Mouse (Mus musculus) CH12.LX (cell line): Measurements from ENCODE around the gene Lhx9. TPM values are rescaled to one million over a fixed set of nuclear protein-coding genes. Genes with fewer than 3 reads are reported as not detected.
A peak's percentile ranks its signal among the peaks of the same experiment; 100 is the strongest.

ENCODE experiments used
- DNase-seq: peaks from one replicate; pipeline ENCODE4 v3.0.0-alpha.2; 2013; ENCODE audit errors: extremely low read depth
- H3K27ac ChIP-seq: 2 replicates; pipeline ENCODE4 v1.5.1; 2012; ENCODE audit warnings: low read depth, mild to moderate bottlenecking, control low read depth, moderate library complexity; ENCODE audit not compliant: insufficient read depth
- H3K27me3 ChIP-seq: replicated peaks from 2 replicates; pipeline ENCODE3; 2012; ENCODE audit warnings: inconsistent platforms
- H3K36me3 ChIP-seq, 2 experiments: replicated peaks in 1 of 2; 2 replicates each; pipeline versions ENCODE3 to v1.6.1; 2012; ENCODE audit warnings: inconsistent platforms in 1 of 2, low read length in 1 of 2, mild to moderate bottlenecking in 1 of 2, mixed read lengths in 1 of 2, moderate library complexity in 1 of 2; ENCODE audit not compliant: control insufficient read depth in 1 of 2, insufficient read depth in 1 of 2
- H3K4me1 ChIP-seq, 2 experiments: 2 replicates each; pipeline ENCODE4 v1.6.1; 2012; ENCODE audit warnings: inconsistent platforms in 1 of 2, moderate library complexity in 1 of 2; ENCODE audit not compliant: insufficient read depth in 2 of 2, control insufficient read depth in 1 of 2
- H3K4me2 ChIP-seq: 2 replicates; pipeline ENCODE4 v1.6.1; 2012; ENCODE audit warnings: low read depth, mild to moderate bottlenecking, control low read depth; ENCODE audit not compliant: poor library complexity, insufficient read depth, severe bottlenecking
- H3K4me3 ChIP-seq, 3 experiments: fragments of 150-350 bp in 1 of 3; sonication (generic) in 1 of 3; replicated peaks in 1 of 3; 2 replicates each; pipeline versions ENCODE3 to v1.5.1; 2011 to 2012; ENCODE audit warnings: low read depth in 2 of 3, low read length in 2 of 3, mild to moderate bottlenecking in 2 of 3, moderate library complexity in 2 of 3, control low read depth in 1 of 3, improper control_type of control experiment in 1 of 3, inconsistent platforms in 1 of 3, mixed read lengths in 1 of 3; ENCODE audit not compliant: poor library complexity in 1 of 3
- H3K79me2 ChIP-seq: replicated peaks from 2 replicates; pipeline ENCODE4 v1.6.1; 2012; ENCODE audit warnings: mild to moderate bottlenecking, moderate library complexity; ENCODE audit not compliant: control insufficient read depth, poor library complexity, insufficient read depth, severe bottlenecking; ENCODE audit errors: extremely low read depth
- H3K9ac ChIP-seq: 2 replicates; pipeline ENCODE4 v1.6.1; 2012; ENCODE audit warnings: low read depth, mild to moderate bottlenecking, control low read depth, moderate library complexity; ENCODE audit not compliant: insufficient read depth
- H3K9me3 ChIP-seq: replicated peaks from 2 replicates; pipeline ENCODE3; 2012; ENCODE audit warnings: low read length, inconsistent platforms, mixed read lengths
- EP300 ChIP-seq: IDR thresholded peaks from 2 replicates; pipeline ENCODE4 v1.6.1; 2011; ENCODE audit warnings: low read length, improper control_type of control experiment
- GABPA ChIP-seq: IDR thresholded peaks from 2 replicates; pipeline ENCODE4 v1.6.1; 2012; ENCODE audit warnings: low read depth, low read length, improper control_type of control experiment, inconsistent platforms; ENCODE audit not compliant: insufficient replicate concordance
- JUND ChIP-seq: conservative IDR thresholded peaks from 2 replicates; pipeline ENCODE4 v1.6.1; 2011; ENCODE audit warnings: low read depth, low read length, improper control_type of control experiment
- KAT2A ChIP-seq: IDR thresholded peaks from 2 replicates; pipeline ENCODE4 v1.6.1; 2012; ENCODE audit warnings: low read length, improper control_type of control experiment, inconsistent platforms; ENCODE audit not compliant: insufficient replicate concordance
- MAX ChIP-seq: IDR thresholded peaks from 2 replicates; pipeline ENCODE4 v1.6.1; 2011; ENCODE audit warnings: low read length, improper control_type of control experiment
- NELFE ChIP-seq: IDR thresholded peaks from 2 replicates; pipeline ENCODE4 v1.6.1; 2011; ENCODE audit warnings: low read depth, low read length, improper control_type of control experiment
- NRF1 ChIP-seq: IDR thresholded peaks from 2 replicates; pipeline ENCODE4 v1.6.1; 2014; ENCODE audit warnings: low read depth, mild to moderate bottlenecking, inconsistent platforms, low read length, improper control_type of control experiment, moderate library complexity
- PAX5 ChIP-seq: IDR thresholded peaks from 2 replicates; pipeline ENCODE4 v1.6.1; 2012; ENCODE audit warnings: low read length, inconsistent platforms, mixed read lengths
- POLR2A ChIP-seq: IDR thresholded peaks from 2 replicates; pipeline ENCODE4 v1.6.1; 2011; ENCODE audit warnings: low read depth, mild to moderate bottlenecking, improper control_type of control experiment, low read length
- RCOR1 ChIP-seq: conservative IDR thresholded peaks from 2 replicates; pipeline ENCODE4 v1.6.1; 2012; ENCODE audit warnings: low read depth, mild to moderate bottlenecking, inconsistent platforms, low read length, improper control_type of control experiment
- SIN3A ChIP-seq: IDR thresholded peaks from 2 replicates; pipeline ENCODE4 v1.6.1; 2012; ENCODE audit warnings: low read length, improper control_type of control experiment, inconsistent platforms
- SMC3 ChIP-seq: IDR thresholded peaks from 2 replicates; pipeline ENCODE4 v1.6.1; 2011; ENCODE audit warnings: low read depth, low read length, improper control_type of control experiment
- TCF12 ChIP-seq: IDR thresholded peaks from 2 replicates; pipeline ENCODE4 v1.6.1; 2014; ENCODE audit warnings: low read depth, mild to moderate bottlenecking, inconsistent platforms, low read length, improper control_type of control experiment
- UBTF ChIP-seq: IDR thresholded peaks from 2 replicates; pipeline ENCODE4 v1.6.1; 2012; ENCODE audit warnings: low read depth, mild to moderate bottlenecking, inconsistent platforms, low read length, improper control_type of control experiment, moderate library complexity
- USF2 ChIP-seq: conservative IDR thresholded peaks from 2 replicates; pipeline ENCODE4 v1.6.1; 2011; ENCODE audit warnings: low read depth, low read length, improper control_type of control experiment
- ZC3H11A ChIP-seq: IDR thresholded peaks from 2 replicates; pipeline ENCODE4 v1.6.1; 2012; ENCODE audit warnings: low read depth, mild to moderate bottlenecking, inconsistent platforms, low read length, improper control_type of control experiment
- ZNF384 ChIP-seq: IDR thresholded peaks from 2 replicates; pipeline ENCODE4 v1.6.1; 2012; ENCODE audit warnings: low read depth, low read length, improper control_type of control experiment, inconsistent platforms
- dilution Hi-C: fragments of 300-500 bp; cut with MboI; formaldehyde crosslinking; loops from 2 replicates; pipeline ENCODE4 v1.14.3; 2020; ENCODE audit warnings: low sequenced_read_pairs; ENCODE audit not compliant: extremely low pct_unique_long_range_greater_than_20kb, extremely low pct_ligation_motif_present
- in situ Hi-C: fragments of 300-500 bp; cut with MboI; formaldehyde crosslinking; loops from 3 replicates; pipeline ENCODE4 v1.14.3; 2019; ENCODE audit warnings: low sequenced_read_pairs, low pct_ligation_motif_present, low pct_unique_long_range_greater_than_20kb, mixed read lengths
- polyA plus RNA-seq: library from polyadenylated mRNA; unstranded; fragments of >175 nt; gene quantifications from 2 replicates; pipeline ENCODE4 v1.2.1, GENCODE M21; 2012; ENCODE audit warnings: low read depth; ENCODE audit not compliant: insufficient read length
- total RNA-seq, 2 experiments: library from RNA; depleted of rRNA; stranded (reverse); fragments of 300-350 nt in 1 of 2; fragments of >200 nt in 1 of 2; gene quantifications; 2 replicates each; pipeline ENCODE4 v1.2.3; 2012 to 2014

Gene Lhx9
- total and polyA plus RNA-seq, 3 experiments = 0.09 to 0.23 (median 0.21) TPM

- Histone ChIP-seq H3K36me3 (peaks cover 4 to 24% of the 10 kb centered on the region in 2 experiments), H3K27ac (no peak overlapping the region), H3K9me3 (no peaks in the 10 kb centered on the region), H3K9ac (no peak overlapping the region), H3K27me3 (no peaks in the 10 kb centered on the region), H3K4me3 (no peak overlapping the region), H3K4me1 (peaks cover 2 to 8% of the 10 kb centered on the region in 2 experiments; a peak in 2 of 4 replicates), H3K79me2 (no peaks in the 10 kb centered on the region), H3K4me2 (no peak overlapping the region)
- no peak for DNase-seq
- in situ Hi-C loops = no loop called here
- dilution Hi-C loops = no loop called here
- no peak for TF ChIP-seq UBTF
- no peak for TF ChIP-seq EP300
- no peak for TF ChIP-seq TCF12
- no peak for TF ChIP-seq GABPA
- no peak for TF ChIP-seq ZC3H11A
- no peak for TF ChIP-seq SMC3
- no peak for TF ChIP-seq MAX
- no peak for TF ChIP-seq PAX5
- no peak for TF ChIP-seq KAT2A
- no peak for TF ChIP-seq USF2
- no peak for TF ChIP-seq RCOR1
- TF ChIP-seq SIN3A = no peak
- no peak for TF ChIP-seq JUND
- no peak for TF ChIP-seq NRF1
- TF ChIP-seq POLR2A = no peak
- no peak for TF ChIP-seq NELFE
These were observed 1.8 kb upstream of the Lhx9 start for GRCm38 (mm10) chr1:138850161-138850539.

GRCm38 (mm10) chr1:138849531-138850160, 1.3 kb upstream of the Lhx9 start:
- DNase-seq = no peak
- dilution Hi-C loops = no loop called here
- Histone ChIP-seq H3K79me2 (no peaks in the 10 kb centered on the region), H3K36me3 (peaks cover 4 to 19% of the 10 kb centered on the region in 2 experiments), H3K4me3 (no peak overlapping the region), H3K27me3 (no peaks in the 10 kb centered on the region), H3K4me1 (peaks cover 0 to 3% of the 10 kb centered on the region in 2 experiments; a peak in 1 of 4 replicates), H3K9ac (no peak overlapping the region), H3K27ac (no peak overlapping the region), H3K9me3 (no peaks in the 10 kb centered on the region), H3K4me2 (no peak overlapping the region)
- TF ChIP-seq USF2 = no peak
- no peak for TF ChIP-seq ZC3H11A
- peak; percentile 38; the same call in 1 of the 2 replicates for TF ChIP-seq ZNF384
- in situ Hi-C loops = loop anchor here (25.0 kb wide), 2 partner anchors 238 to 313 kb away; no protein-coding TSS in a partner anchor
